Mouse (Mus musculus) gastrocnemius, adult 8-10 months (tissue): ENCODE measurements at regions not wholly inside any gene's neighbourhood (a gene's known extent, or its start where the extent isn't known, plus 50 kb on each side); places are given as distances from the start of the nearest gene placed in this dataset.
A peak's percentile ranks its signal among the peaks of the same experiment; 100 is the strongest.

Experiments
- DNase-seq, 2 experiments: peaks; one replicate each; pipeline ENCODE4 v3.0.0; 2022; ENCODE audit warnings: low spot score in 2 of 2

DNA sequence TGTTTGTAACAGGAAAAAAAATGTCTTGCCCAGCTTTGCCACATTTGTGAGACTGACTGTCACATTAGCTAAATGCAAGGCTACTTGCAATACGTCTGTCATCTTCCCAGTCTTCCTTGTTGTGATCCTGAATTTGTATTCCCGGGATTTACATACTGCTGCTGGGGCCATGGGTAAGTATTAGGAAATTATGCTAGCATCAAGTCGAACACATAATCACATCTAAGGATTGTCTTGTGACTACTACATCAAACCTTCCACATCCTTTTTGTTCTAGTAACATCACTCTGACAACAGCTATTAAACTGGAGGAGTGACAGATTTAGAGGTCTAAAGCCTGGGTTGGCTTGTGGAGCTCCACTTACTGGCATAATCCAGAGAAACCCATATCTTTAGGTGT, 164.2 kb upstream of the Cwc22 start:
- DNase-seq, result no peak

GRCm38 (mm10) chr2:78095536-78095935, 149.4 kb upstream of the Cwc22 start:
- no peak for DNase-seq

- no peak for DNase-seq
Measured at GRCm38 (mm10) chr2:78094921-78095320, 148.7 kb upstream of the Cwc22 start.

DNA sequence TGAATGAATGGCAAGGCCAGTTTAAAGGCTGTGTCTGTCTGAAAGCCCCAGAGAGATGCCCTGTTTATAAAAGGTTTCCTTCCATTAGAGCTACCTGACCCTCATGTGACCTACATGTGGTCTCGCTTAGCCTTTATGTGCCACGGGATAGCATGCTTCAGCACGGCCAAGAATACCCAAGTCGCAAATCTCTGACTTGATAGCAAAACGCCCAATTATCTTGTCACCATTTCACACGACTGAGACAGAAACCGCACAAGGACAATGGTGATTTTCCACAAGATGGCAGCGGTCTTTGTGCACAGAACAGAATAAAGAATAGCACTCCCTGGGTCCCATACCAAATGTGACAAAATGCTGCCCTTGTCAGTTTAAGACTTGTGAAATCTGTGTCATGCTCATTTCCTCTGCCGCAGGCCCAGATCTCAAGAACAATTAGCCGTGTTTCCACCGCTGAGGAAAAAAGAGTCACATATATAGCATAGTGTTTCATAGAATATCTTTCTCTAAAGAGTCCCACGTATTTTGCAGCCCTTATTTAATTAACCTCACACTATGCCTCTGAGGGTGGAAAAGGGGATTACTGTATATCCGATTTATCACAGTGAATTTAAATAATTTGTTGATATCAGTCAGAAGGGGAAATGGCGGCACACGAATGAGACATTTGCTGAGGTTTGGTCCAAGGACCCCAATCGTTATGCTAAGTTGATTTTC, 118.3 kb upstream of the Cwc22 start:
- no peak for DNase-seq

- DNase-seq, result no peak
Measured at GRCm38 (mm10) chr2:78059801-78060416, 113.7 kb upstream of the Cwc22 start.

DNA sequence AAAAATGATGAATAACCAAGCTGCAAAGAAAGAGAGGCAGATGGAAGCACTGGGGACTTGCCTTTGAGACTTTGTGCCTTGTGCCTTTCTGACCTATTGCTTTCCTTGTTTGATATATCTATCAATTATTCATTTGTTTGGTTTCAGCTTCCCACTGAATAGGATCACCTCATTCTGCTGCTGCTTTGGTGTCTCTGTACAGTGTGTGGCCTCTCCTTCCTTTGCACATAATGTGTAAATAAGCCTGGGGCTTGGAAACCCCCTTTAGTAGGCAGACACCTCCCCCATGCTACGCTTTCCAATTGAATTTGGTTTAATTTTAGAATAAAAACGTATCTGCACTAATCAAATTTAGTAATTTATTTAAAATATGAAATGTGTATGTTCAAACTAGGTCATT, 112.8 kb upstream of the Cwc22 start:
- no peak for DNase-seq

DNA sequence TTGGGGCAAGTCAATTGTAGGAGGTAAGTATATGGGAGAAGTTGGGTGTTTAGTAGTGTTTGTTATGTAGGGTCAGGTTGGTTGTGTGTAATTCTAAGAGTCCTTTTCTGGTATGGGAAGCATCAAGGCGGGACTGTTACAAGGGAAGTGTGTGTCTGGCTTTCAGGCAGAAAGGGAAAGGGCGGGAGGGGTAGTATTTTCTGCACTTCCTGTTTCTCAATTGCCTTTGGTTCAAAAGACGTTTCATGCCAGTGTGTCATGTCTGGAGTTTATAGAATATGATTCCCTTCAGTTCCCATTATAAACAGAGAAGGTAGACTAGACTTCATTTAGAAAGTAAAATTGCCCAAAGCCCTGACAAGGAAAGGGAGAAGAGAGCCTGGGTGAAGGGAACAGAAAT, 107.7 kb upstream of the Cwc22 start:
- no peak for DNase-seq

- DNase-seq, result no peak
Measured at GRCm38 (mm10) chr2:78050542-78050941, 104.4 kb upstream of the Cwc22 start.

- DNase-seq, result peak; percentile 37 to 47
Measured at GRCm38 (mm10) chr2:78049248-78049874, 103.2 kb upstream of the Cwc22 start.

DNA sequence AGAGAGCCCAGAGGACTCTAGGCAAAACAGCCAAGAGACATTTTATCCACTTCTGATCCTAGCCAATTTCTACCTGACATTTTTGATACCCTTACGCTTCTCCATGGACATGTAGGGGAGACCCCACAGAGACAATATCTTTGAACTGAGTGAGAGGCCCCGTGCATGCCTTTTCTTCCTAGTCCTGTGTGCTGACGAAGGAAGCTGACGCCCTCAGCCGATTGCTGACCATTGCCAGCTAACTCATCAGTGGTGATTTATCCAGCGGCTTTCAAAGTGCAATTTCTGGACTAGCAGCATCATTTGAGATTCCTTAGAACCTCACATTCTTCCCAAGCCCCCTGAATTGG, 102.5 kb upstream of the Cwc22 start:
- no peak for DNase-seq

DNA sequence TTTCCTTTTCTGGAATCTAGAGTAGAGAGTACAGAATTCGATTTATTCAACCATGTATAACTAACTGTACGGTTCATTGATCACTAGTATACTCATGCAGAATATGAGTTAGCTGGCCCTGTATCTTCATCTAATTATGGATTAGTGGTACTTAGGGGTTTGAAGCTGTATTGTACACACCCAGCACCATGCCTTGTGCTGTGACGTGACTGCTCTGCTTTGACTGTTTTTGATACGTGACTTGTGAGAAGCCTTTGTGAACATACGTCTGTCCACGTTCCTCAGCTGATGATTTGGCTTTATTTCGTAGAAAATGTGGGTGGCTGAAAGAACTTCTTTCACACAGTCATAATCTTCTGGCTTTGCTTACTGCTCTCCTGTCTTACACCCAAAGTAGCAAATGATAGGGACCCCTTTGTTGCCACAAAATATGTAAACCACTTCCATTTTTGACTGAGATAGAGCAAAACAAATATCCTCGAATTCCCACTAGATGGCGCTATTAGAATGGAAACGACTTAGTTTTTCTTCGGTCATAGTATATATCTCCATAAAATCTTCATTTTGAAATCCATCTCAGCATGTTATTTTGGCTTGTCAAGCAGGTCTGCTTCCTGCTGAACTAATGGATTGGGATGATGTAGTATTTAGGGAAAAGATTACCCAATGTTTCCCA, 102.0 kb upstream of the Cwc22 start:
- no peak for DNase-seq

DNA sequence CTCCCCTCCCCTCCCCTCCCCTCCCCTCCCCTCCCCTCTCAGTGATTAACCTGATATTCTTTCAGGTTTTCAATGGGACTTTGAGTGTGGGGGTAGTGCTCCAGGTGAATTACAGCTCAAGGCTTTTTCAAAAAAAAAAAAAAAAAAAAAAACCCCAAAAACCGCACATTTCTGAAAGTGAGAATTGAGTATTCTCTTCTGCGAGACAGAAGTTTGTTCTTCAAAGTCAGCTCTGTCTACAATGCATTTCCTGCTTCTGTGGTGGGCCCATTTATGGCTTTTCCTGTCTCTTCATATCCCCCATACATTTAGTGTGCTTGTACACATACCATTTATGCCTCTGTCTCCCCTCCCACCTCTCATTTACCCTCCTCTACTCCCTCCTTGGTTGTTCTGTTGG, 81.1 kb upstream of the Cwc22 start:
- no peak for DNase-seq

- no peak for DNase-seq
Measured at GRCm38 (mm10) chr2:78026808-78027207, 80.6 kb upstream of the Cwc22 start.

DNA sequence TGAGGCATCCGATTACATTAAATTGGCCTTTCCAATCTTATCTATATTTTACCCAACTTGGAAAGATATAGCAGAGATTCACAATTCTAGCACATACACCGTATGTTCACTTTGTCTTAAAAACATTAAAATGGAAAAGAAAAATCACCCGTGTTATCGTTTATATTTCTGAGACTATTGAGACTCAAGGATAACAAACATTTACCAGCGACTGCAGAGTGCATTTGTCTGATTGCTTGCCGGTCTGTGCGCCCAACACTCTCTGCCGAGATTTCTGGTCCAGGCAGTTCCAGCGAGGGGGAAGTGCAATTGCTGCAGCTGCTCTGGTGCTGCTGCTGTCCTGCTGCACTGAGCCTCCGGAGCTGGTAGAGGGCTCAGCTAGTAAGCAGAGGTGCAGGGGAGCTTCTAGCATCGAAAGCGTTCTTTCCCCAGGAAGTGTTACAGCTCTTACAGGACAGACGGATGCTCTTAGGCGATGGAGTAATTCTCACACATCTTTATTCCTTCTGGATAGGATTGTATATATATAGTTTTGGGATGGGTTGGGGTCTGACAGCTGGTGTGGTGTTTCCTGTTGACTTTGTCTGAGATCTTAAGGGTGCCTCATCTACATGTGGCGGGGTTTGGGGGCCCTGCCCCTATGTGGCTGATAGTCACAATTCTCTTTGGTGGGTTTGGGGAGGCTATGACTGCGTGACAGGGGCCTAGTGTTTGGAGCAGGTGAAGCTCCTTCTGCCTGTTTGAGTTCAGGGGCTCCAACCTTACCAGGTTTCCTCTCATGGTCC, 79.7 kb upstream of the Cwc22 start:
- DNase-seq, result no peak

GRCm38 (mm10) chr2:78024981-78025565, 78.9 kb upstream of the Cwc22 start:
- DNase-seq, result no peak

DNA sequence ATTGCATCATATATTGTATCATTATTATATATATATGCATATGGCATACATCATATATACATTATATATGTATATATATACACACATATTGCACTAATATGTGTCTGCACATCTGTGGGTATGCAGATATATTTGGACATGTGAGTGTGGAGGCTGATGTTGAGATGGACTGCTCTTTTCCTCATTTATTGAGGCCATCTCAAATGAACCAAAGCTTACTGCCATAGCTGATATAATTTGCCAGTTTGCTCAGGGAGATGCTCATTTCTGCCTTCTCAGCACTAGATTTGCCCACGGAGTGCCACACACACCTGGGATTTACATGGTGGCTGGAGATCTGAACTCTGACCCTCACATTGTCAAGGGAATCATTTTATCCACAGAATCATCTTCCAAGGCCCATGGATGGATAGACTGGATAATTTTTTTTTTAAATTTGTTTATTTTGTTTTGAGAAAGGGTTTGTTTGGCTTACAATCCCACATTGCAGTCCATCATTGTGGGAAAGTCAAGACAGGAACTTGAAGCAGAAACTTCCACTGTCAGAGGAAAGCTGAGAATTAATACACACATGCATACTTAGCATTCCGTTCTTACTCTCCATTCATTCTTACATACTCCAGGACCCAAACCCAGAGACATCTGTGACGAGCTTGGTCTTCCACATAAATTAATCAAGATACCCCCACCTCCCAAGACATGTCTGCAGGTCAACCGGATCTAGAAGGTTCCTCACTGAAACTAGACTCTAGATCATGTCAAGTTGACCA, 77.9 kb upstream of the Cwc22 start:
- DNase-seq, result no peak

DNA sequence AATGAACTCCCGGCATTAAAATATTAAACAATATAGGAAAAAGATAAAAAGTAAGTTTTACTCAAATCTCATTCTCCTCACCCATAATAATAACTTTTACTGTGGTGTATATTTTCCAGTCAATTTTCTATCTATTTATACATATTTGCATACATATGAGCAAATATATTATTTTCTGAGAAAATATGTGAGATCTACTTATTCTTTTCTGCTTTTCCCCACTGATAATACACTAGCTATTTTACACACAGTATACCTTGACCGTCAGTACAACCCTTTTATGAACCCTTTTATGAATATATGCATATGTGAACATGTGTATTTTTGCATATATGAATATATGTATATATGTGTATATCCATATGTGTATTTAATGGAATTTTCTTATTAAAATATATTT, 77.2 kb upstream of the Cwc22 start:
- DNase-seq, result no peak

GRCm38 (mm10) chr2:78022756-78023155, 76.6 kb upstream of the Cwc22 start:
- DNase-seq, result no peak

DNA sequence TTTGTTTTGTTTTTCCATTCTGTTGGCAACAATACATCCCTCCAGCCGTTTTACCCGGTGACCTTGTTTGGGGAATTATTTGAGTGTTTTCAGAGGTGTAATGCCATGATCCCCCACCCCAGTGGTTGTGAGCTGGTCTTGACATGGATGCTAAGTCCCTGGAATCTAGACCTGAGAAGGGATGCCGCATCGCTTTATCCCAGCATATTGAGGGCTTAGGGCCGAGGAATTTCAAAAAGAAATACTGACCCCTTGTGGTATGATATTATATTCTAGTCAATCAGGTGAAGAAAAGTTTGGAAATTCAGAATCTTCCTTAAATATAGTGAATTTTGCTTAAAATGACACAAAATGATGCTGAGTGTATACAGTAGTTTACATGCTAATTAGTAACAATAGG, 75.7 kb upstream of the Cwc22 start:
- DNase-seq, result no peak

GRCm38 (mm10) chr2:78021356-78021900, 75.3 kb upstream of the Cwc22 start:
- no peak for DNase-seq
